Mouse (Mus musculus): Measurements from ENCODE around the gene Zfp965. TPM values are rescaled to one million over a fixed set of nuclear protein-coding genes. Genes with fewer than 3 reads are reported as not detected.
"Not testable (repeated sequence)": the region's sequence is repeated elsewhere in the genome, so short reads cannot be mapped to it uniquely, and the experiment has no call there.

The Zfp965 gene
- total RNA-seq (2021) = 1 to 10 TPM; 3.1 to 4.0 TPM
- long read RNA-seq, experiment 1, partial matches to known transcripts = 0 of 2 reads
- long read RNA-seq, experiment 1, other reads (novel, unspliced or antisense) = 0 of 2 reads
- long read RNA-seq, experiment 2, partial matches to known transcripts = 0 of 1 reads
- long read RNA-seq, experiment 2, other reads (novel, unspliced or antisense) = 0 of 1 reads

- DNase-seq; intact Hi-C loops (cut with DNase I): not testable (repeated sequence)
These were observed at the start of gene Zfp965 for GRCm38 (mm10) chr2:175469685-175470084. TSS of gene Zfp965 (plus strand) at chr2:175469985.

- DNase-seq; intact Hi-C loops (cut with DNase I): not testable (repeated sequence)
These were observed 34.1 kb upstream of the Zfp965 start, which contains the start of gene Gm4724 for GRCm38 (mm10) chr2:175435707-175436106. TSS of gene Gm4724 (minus strand) at chr2:175435807.

Other genes starting within 250 kb of the Zfp965 start
- 1 to 10 TPM; 5.8 to 8.9 TPM for gene Gm14440, start 194.9 kb upstream of the Zfp965 start, total RNA-seq (2021)
- 10 to 100 TPM; 26.3 to 33.8 TPM for gene Gm4631, start 131.8 kb upstream of the Zfp965 start, total RNA-seq (2021)
- 1 to 10 TPM; 2.8 to 4.8 TPM for gene Zfp968, start 97.5 kb upstream of the Zfp965 start, total RNA-seq (2021)
- gene Gm4724, start 34.2 kb upstream of the Zfp965 start, total RNA-seq (2021) = 1 to 10 TPM in 1 of 2 experiments, not detected in 1; 3.7 TPM
- gene Gm11007, start 174.0 kb downstream of the Zfp965 start, total RNA-seq (2021) = not detected
- not detected for gene Zfp969, start 233.7 kb downstream of the Zfp965 start, total RNA-seq (2021)

Data from gastrocnemius, postnatal 36 days (tissue).